Mouse (Mus musculus): ENCODE data around the gene Rbm24. TPM values are rescaled to one million over a fixed set of nuclear protein-coding genes. Genes with fewer than 3 reads are reported as not detected.

Gene Rbm24
- total RNA-seq, 1 experiment: 0.54 TPM

DNA sequence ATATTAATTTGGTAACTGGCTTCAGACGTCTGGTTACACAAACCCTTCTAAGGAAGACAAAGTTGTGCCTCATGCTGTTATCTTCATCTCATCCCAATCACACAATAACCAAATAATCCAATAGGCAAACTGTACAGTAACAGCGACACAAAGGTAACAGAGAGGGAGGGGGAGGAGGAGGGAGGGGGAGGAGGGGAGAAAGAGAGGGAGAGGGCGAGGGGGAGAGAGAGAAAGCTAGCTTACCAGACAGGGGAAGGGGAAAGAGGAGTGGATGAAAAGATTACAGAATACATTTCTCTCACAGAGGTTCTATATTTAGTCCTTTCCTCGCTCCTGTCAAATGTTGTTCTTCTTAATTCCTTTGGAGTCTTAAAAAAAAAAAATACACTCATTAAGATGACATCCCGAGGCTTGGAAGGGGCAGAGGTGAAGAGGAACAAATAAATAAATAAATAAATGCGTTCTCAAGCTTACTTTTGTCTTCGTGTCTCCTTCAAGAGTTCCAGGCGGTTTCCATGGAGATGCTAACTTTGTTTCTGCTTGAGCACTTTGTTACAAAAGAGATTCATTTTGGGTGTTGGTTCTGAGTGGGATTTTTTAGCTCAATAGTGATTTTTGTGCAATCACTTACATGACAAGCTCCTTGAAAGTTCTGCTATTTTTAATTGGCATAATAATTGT, 15.8 kb downstream of the Rbm24 start:
- TF ChIP-seq ZNF384 (IDR thresholded peaks at IDR 0.05; ENCODE audit: low read depth, low read length): no peak
- no peak for TF ChIP-seq MAFK (IDR thresholded peaks at IDR 0.05; ENCODE audit: insufficient read depth, low read depth, low read length)
- TF ChIP-seq ZC3H11A (IDR thresholded peaks at IDR 0.05; ENCODE audit: borderline replicate concordance, low read depth, low read length): no peak
- no peak for TF ChIP-seq HCFC1 (IDR thresholded peaks at IDR 0.05; ENCODE audit: borderline replicate concordance, insufficient read depth, low read length)
- TF ChIP-seq CHD2 (IDR thresholded peaks at IDR 0.05; ENCODE audit: low read depth, low read length): no peak
- Histone ChIP-seq H3K9ac (ENCODE audit: insufficient read depth, low read depth, low read length, poor library complexity, severe bottlenecking) (no peak overlapping the region), H3K9me3 (ENCODE audit: control insufficient read depth, insufficient read depth, low read depth, low read length) (no peaks in the 10 kb centered on the region), H3K27ac (ENCODE audit: insufficient read depth, low read depth, low read length, poor library complexity, severe bottlenecking) (no peak overlapping the region), H3K36me3 (ENCODE audit: control insufficient read depth, insufficient read depth, low read length, poor library complexity, severe bottlenecking) (no peaks in the 10 kb centered on the region), H3K4me3 (ENCODE audit: insufficient read depth in 1 of 2, low read depth in 1 of 2, low read length in 2 of 2, poor library complexity in 1 of 2, severe bottlenecking in 1 of 2) (no peak overlapping the region), H3K4me1 (ENCODE audit: control insufficient read depth in 2 of 2, insufficient read depth in 2 of 2, low read length in 2 of 2, poor library complexity in 1 of 2) (no peaks in the 10 kb centered on the region)
- no peak for DNase-seq (ENCODE audit: low read depth, low spot score)
- in situ Hi-C loops (cut with MboI; ENCODE audit: low sequenced_read_pairs in 2 of 2, unreplicated experiment in 2 of 2): no loop called here

DNA sequence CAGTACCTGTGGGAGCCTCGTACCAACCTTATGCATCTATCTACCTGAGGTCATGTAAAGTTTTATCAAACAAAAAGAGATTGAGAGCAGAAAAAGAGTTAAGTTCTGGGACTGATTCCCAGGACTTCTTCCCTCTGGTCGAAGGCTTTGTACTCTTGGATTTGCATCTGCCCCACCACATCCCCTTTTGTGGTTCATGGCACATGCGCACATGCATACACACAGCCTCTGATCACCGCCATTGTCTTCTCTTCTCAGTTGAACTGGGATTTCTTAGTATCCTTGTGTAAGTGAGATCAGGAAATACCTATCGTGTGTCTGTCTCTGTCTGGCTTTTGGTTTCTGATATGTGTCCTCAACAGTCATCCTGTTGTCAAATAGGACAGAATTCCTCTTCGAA, 20.7 kb downstream of the Rbm24 start:
- TF ChIP-seq MAFK (IDR thresholded peaks at IDR 0.05; ENCODE audit: insufficient read depth, low read depth, low read length) (no peak), CHD2 (IDR thresholded peaks at IDR 0.05; ENCODE audit: low read depth, low read length) (no peak), ZNF384 (IDR thresholded peaks at IDR 0.05; ENCODE audit: low read depth, low read length) (no peak), ZC3H11A (IDR thresholded peaks at IDR 0.05; ENCODE audit: borderline replicate concordance, low read depth, low read length) (no peak), HCFC1 (IDR thresholded peaks at IDR 0.05; ENCODE audit: borderline replicate concordance, insufficient read depth, low read length) (no peak)
- Histone ChIP-seq H3K27ac (ENCODE audit: insufficient read depth, low read depth, low read length, poor library complexity, severe bottlenecking) (no peak overlapping the region), H3K36me3 (ENCODE audit: control insufficient read depth, insufficient read depth, low read length, poor library complexity, severe bottlenecking) (no peaks in the 10 kb centered on the region), H3K9ac (ENCODE audit: insufficient read depth, low read depth, low read length, poor library complexity, severe bottlenecking) (no peak overlapping the region), H3K4me3 (ENCODE audit: insufficient read depth in 1 of 2, low read depth in 1 of 2, low read length in 2 of 2, poor library complexity in 1 of 2, severe bottlenecking in 1 of 2) (no peak overlapping the region), H3K9me3 (ENCODE audit: control insufficient read depth, insufficient read depth, low read depth, low read length) (no peaks in the 10 kb centered on the region), H3K4me1 (ENCODE audit: control insufficient read depth in 2 of 2, insufficient read depth in 2 of 2, low read length in 2 of 2, poor library complexity in 1 of 2) (no peaks in the 10 kb centered on the region)
- DNase-seq (ENCODE audit: low read depth, low spot score): no peak
- in situ Hi-C loops (cut with MboI; ENCODE audit: low sequenced_read_pairs in 2 of 2, unreplicated experiment in 2 of 2): no loop called here

DNA sequence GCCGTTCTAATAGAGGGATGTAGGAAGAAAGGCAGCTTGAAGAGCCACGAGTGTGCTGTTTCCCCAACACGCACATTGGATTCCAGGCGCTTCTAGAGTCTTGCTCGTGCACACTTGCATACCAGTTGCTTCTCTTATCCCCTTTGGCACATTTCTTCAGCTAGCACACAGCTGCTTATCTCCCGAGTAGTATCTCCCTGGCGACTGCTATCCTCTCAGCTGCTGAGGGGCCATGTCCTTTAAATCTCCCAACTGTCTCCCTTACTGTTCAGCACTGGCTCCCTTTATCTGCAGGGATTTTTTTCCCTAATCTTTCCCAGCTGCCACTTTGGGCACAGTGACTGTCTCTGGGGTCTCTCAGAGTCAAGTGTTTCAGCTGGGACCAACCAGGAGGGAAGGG, 25.8 kb downstream of the Rbm24 start:
- TF ChIP-seq MAFK (IDR thresholded peaks at IDR 0.05; ENCODE audit: insufficient read depth, low read depth, low read length) (no peak), ZC3H11A (IDR thresholded peaks at IDR 0.05; ENCODE audit: borderline replicate concordance, low read depth, low read length) (no peak), ZNF384 (IDR thresholded peaks at IDR 0.05; ENCODE audit: low read depth, low read length) (no peak), CHD2 (IDR thresholded peaks at IDR 0.05; ENCODE audit: low read depth, low read length) (no peak), HCFC1 (IDR thresholded peaks at IDR 0.05; ENCODE audit: borderline replicate concordance, insufficient read depth, low read length) (no peak)

DNA sequence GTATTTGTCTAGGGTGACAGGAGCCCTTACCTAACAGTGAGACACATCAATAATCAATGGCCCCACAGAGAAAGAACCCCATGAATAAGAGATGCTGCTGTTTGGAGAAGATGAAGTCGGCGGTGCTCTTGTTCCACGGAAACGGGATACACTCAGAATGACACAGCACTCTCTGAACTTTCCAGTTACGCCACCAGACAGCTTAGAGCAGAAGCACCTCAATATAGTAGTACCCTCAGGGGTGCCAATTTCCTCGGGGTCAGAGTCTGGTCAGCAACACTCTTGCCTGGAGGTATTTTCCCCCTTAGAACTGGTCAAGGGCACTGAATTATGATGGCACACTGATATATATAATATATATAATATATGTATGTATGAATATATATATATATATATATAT, 27.8 kb downstream of the Rbm24 start:
- Histone ChIP-seq H3K9me3 (ENCODE audit: control insufficient read depth, insufficient read depth, low read depth, low read length) (no peaks in the 10 kb centered on the region), H3K4me3 (ENCODE audit: insufficient read depth in 1 of 2, low read depth in 1 of 2, low read length in 2 of 2, poor library complexity in 1 of 2, severe bottlenecking in 1 of 2) (no peak overlapping the region), H3K36me3 (ENCODE audit: control insufficient read depth, insufficient read depth, low read length, poor library complexity, severe bottlenecking) (no peaks in the 10 kb centered on the region), H3K4me1 (ENCODE audit: control insufficient read depth in 2 of 2, insufficient read depth in 2 of 2, low read length in 2 of 2, poor library complexity in 1 of 2) (no peaks in the 10 kb centered on the region), H3K9ac (ENCODE audit: insufficient read depth, low read depth, low read length, poor library complexity, severe bottlenecking) (no peak overlapping the region), H3K27ac (ENCODE audit: insufficient read depth, low read depth, low read length, poor library complexity, severe bottlenecking) (no peak overlapping the region)
- TF ChIP-seq HCFC1 (IDR thresholded peaks at IDR 0.05; ENCODE audit: borderline replicate concordance, insufficient read depth, low read length) (no peak), MAFK (IDR thresholded peaks at IDR 0.05; ENCODE audit: insufficient read depth, low read depth, low read length) (no peak), CHD2 (IDR thresholded peaks at IDR 0.05; ENCODE audit: low read depth, low read length) (no peak), ZC3H11A (IDR thresholded peaks at IDR 0.05; ENCODE audit: borderline replicate concordance, low read depth, low read length) (no peak), ZNF384 (IDR thresholded peaks at IDR 0.05; ENCODE audit: low read depth, low read length) (no peak)
- no peak for DNase-seq (ENCODE audit: low read depth, low spot score)
- in situ Hi-C loops (cut with MboI; ENCODE audit: low sequenced_read_pairs in 2 of 2, unreplicated experiment in 2 of 2): no loop called here

More for the DNA sequence above, 25.8 kb downstream of the Rbm24 start:
- H3K27ac ChIP-seq (ENCODE audit: insufficient read depth, low read depth, low read length, poor library complexity, severe bottlenecking): no peak overlapping the region
- H3K4me3 ChIP-seq (ENCODE audit: insufficient read depth in 1 of 2, low read depth in 1 of 2, low read length in 2 of 2, poor library complexity in 1 of 2, severe bottlenecking in 1 of 2): no peak overlapping the region
- H3K9ac ChIP-seq (ENCODE audit: insufficient read depth, low read depth, low read length, poor library complexity, severe bottlenecking): no peak overlapping the region
- no peaks in the 10 kb centered on the region for H3K36me3 ChIP-seq (ENCODE audit: control insufficient read depth, insufficient read depth, low read length, poor library complexity, severe bottlenecking)
- in situ Hi-C loops (cut with MboI; ENCODE audit: low sequenced_read_pairs in 2 of 2, unreplicated experiment in 2 of 2): no loop called here
- H3K4me1 ChIP-seq (ENCODE audit: control insufficient read depth in 2 of 2, insufficient read depth in 2 of 2, low read length in 2 of 2, poor library complexity in 1 of 2): no peaks in the 10 kb centered on the region
- H3K9me3 ChIP-seq (ENCODE audit: control insufficient read depth, insufficient read depth, low read depth, low read length): no peaks in the 10 kb centered on the region
- DNase-seq (ENCODE audit: low read depth, low spot score): no peak

All from ES-E14 (cell line).